Mouse (Mus musculus) hindbrain, postnatal 0 days (tissue): ENCODE measurements around the gene Kcnq4. TPM values are rescaled to one million over a fixed set of nuclear protein-coding genes. Genes with fewer than 3 reads are reported as not detected.

Experiments
- ATAC-seq: fragments of 200-750 bp; cut with Nextera tagmentation; 2 replicates; pipeline ENCODE4 v1.8.0; 2017; ENCODE audit warnings: mild to moderate bottlenecking, moderate TSS enrichment, moderate library complexity
- DNase-seq: peaks from one replicate; pipeline ENCODE4 v3.0.0-alpha.2; 2015; ENCODE audit warnings: low spot score
- H3K27ac ChIP-seq: fragments of 300-500 bp; sonication (generic); 2 replicates; pipeline ENCODE4 v1.5.1; 2014; ENCODE audit warnings: mild to moderate bottlenecking
- H3K27me3 ChIP-seq: fragments of 300-500 bp; sonication (generic); 2 replicates; pipeline ENCODE4 v1.6.1; 2014; ENCODE audit warnings: low read length, mixed read lengths; ENCODE audit not compliant: insufficient read depth
- H3K36me3 ChIP-seq: fragments of 300-500 bp; sonication (generic); 2 replicates; pipeline ENCODE4 v1.6.1; 2014; ENCODE audit warnings: low read length, mixed read lengths; ENCODE audit not compliant: insufficient read depth
- H3K4me1 ChIP-seq: fragments of 300-500 bp; sonication (generic); 2 replicates; pipeline ENCODE4 v1.6.1; 2014; ENCODE audit warnings: antibody characterized with exemption, low read length, mixed read lengths; ENCODE audit not compliant: insufficient read depth
- H3K4me2 ChIP-seq: fragments of 300-500 bp; sonication (generic); 2 replicates; pipeline ENCODE4 v1.6.1; 2014; ENCODE audit warnings: low read depth, mild to moderate bottlenecking, low read length, moderate library complexity, mixed read lengths
- H3K4me3 ChIP-seq: fragments of 300-500 bp; sonication (generic); 2 replicates; pipeline ENCODE4 v1.5.1; 2014; ENCODE audit warnings: low read length
- H3K9ac ChIP-seq: fragments of 300-500 bp; sonication (generic); replicated peaks from 2 replicates; pipeline ENCODE4 v1.6.1; 2014; ENCODE audit warnings: mild to moderate bottlenecking, low read length, moderate library complexity, mixed read lengths
- H3K9me3 ChIP-seq: fragments of 300-500 bp; sonication (generic); 2 replicates; pipeline ENCODE4 v1.6.1; 2016; ENCODE audit warnings: low read length, mixed read lengths
- CTCF ChIP-seq: IDR thresholded peaks from 2 replicates; pipeline ENCODE4 v1.5.1; 2016; ENCODE audit warnings: antibody characterized with exemption, control low read depth, low read depth
- WGBS: fragments of 180-500 bp; shearing (Covaris S2); extraction: QIAGEN DNeasy Blood & Tissue Kit; methylation state at CpG from one replicate; pipeline ENCODE4 v1.1.7; 2014; 5-methylcytosine and 5-hydroxymethylcytosine counted together
- microRNA counts: library from miRNA; unstranded; fragments of <30 nt; microRNA quantifications from one replicate; lab custom pipeline; 2015
- microRNA-seq, 2 experiments: library from miRNA; unstranded; fragments of <30 nt; microRNA quantifications; one replicate each; pipeline ENCODE4; 2016
- polyA plus RNA-seq: library from polyadenylated mRNA; unstranded; fragments of >200 nt; fragmentation: Nextera tagmentation; extraction: Ambion mirVana; gene quantifications from 2 replicates; pipeline ENCODE4 v1.2.1, GENCODE M21; 2015
- total RNA-seq: library from RNA; depleted of rRNA; stranded (reverse); fragments of >200 nt; gene quantifications from 2 replicates; pipeline ENCODE4 v1.2.3, GENCODE M21; 2014; rRNA removed

The Kcnq4 gene
- total and polyA plus RNA-seq, 2 experiments from 2014 or later = 4.9 to 12.4 TPM

GRCm38 (mm10) chr4:120650208-120650592, 98.2 kb downstream of the Kcnq4 start:
- 23% methylated on average over 7 of the region's 7 CpGs for WGBS
- no peak overlapping the region for H3K27ac ChIP-seq
- no peaks in the 10 kb centered on the region for H3K9me3 ChIP-seq
- no peaks in the 10 kb centered on the region for H3K36me3 ChIP-seq
- H3K4me3 ChIP-seq = peak overlapping the region; percentile 51
- peak overlapping the region; percentile 90 for H3K4me2 ChIP-seq
- ATAC-seq (peak; percentile 35; the same call in 1 of the 2 replicates), DNase-seq (peak; percentile 5)
- H3K9ac ChIP-seq = peak overlapping the region; percentile 64
- no peak for TF ChIP-seq CTCF
- peaks cover 10% of the 10 kb centered on the region for H3K4me1 ChIP-seq
- no peaks in the 10 kb centered on the region for H3K27me3 ChIP-seq

DNA sequence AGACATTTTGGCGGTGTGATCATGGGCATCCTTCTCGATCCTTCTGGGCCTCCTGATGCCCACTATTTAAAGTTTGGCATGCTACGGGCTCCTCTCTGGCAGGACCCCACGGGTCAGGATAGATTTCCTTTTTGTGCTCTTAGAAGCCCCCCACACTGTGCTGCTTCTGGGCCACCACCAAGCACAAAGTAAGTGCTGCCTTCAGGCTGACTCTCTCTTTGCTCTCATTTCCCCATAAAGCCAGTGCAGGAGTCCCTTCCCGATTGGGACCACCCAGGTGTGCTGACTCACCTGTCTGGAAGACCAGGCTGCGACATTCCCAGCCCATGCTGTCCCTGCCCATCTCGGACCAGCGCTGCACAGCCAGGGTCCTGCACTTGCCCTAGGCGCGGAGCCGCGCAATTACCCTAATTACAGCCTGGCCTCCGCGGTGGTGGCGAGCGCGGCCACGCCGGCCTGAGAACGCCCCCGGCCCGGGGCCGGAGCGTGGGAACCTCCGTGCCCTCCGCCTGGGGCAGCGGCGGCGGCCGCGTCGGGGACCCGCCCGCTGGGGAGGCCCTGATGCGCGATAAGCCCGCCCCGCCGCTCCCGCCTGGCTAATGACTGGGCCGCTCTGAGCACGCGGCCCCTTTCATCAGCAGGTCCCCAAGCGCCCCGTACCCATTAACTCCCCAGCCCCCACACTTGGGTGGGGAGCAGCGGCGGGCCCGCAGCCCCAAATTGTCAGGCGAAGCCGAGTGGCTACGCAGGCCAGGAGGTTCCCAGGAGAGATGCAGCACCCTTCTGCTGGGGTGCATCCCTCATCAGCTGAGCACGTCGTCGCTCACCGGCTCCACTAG, 98.8 kb downstream of the Kcnq4 start:
- no peaks in the 10 kb centered on the region for H3K36me3 ChIP-seq
- 5% methylated on average over 55 of the region's 55 CpGs for WGBS

More for the DNA sequence above, 98.8 kb downstream of the Kcnq4 start:
- Histone ChIP-seq H3K27ac (no peak overlapping the region), H3K27me3 (no peaks in the 10 kb centered on the region), H3K4me1 (peaks cover 10% of the 10 kb centered on the region), H3K9ac (peak overlapping the region; percentile 64), H3K4me3 (peak overlapping the region; percentile 51), H3K4me2 (peak overlapping the region; percentile 90), H3K9me3 (no peaks in the 10 kb centered on the region)
- no peak for TF ChIP-seq CTCF
- ATAC-seq (peak; percentile 85), DNase-seq (peak; percentile 62)

MicroRNAs encoded within 50 kb of the gene (microRNA counts, 519-probe panel; counts per million panel counts)
- 3,340 counts per million, percentile 56 among the panel's probes with 10 or more counts for microRNA mmu-miR-30e (lab: Ali Mortazavi, UCI)

Small RNA genes lying within 50 kb of the gene (microRNA-seq; reads per million reads assigned to microRNA genes)
- gene Mir30c-1 (60.5 to 73.3 reads per million in 2 experiments), gene Mir30e (0 reads per million in 2 experiments), gene Mir30f (0 reads per million in 2 experiments)

Other genes starting within 250 kb of the Kcnq4 start
- gene Slfnl1, start 216.4 kb downstream of the Kcnq4 start, total RNA-seq = 0.73 TPM in 1 of 2 replicates, not detected in the other
- gene Slfnl1, start 216.4 kb downstream of the Kcnq4 start, polyA plus RNA-seq = not detected in 2 replicates
- gene Ctps, start 178.3 kb downstream of the Kcnq4 start, total RNA-seq = 42.2 and 52.0 TPM in 2 replicates
- 61.4 and 65.0 TPM in 2 replicates for gene Ctps, start 178.3 kb downstream of the Kcnq4 start, polyA plus RNA-seq
- gene Gm8439, start 159.9 kb downstream of the Kcnq4 start, total RNA-seq = not detected in 2 replicates
- gene Gm8439, start 159.9 kb downstream of the Kcnq4 start, polyA plus RNA-seq = not detected in 2 replicates
- 11.1 and 11.7 TPM in 2 replicates for gene Cited4, start 82.0 kb downstream of the Kcnq4 start, total RNA-seq
- gene Cited4, start 82.0 kb downstream of the Kcnq4 start, polyA plus RNA-seq = 5.3 and 5.4 TPM in 2 replicates
- 144 and 175 TPM in 2 replicates for gene Nfyc, start 83.0 kb upstream of the Kcnq4 start, total RNA-seq
- 66.9 and 69.4 TPM in 2 replicates for gene Nfyc, start 83.0 kb upstream of the Kcnq4 start, polyA plus RNA-seq
- 93.7 and 109 TPM in 2 replicates for gene Rims3, start 106.2 kb upstream of the Kcnq4 start, total RNA-seq
- 22.0 and 22.8 TPM in 2 replicates for gene Rims3, start 106.2 kb upstream of the Kcnq4 start, polyA plus RNA-seq
- gene Exo5, start 176.4 kb upstream of the Kcnq4 start, total RNA-seq = 7.4 and 8.6 TPM in 2 replicates
- gene Exo5, start 176.4 kb upstream of the Kcnq4 start, polyA plus RNA-seq = 13.4 and 13.6 TPM in 2 replicates
- 1.8 and 2.8 TPM in 2 replicates for gene Zfp69, start 203.1 kb upstream of the Kcnq4 start, total RNA-seq
- 4.5 and 4.8 TPM in 2 replicates for gene Zfp69, start 203.1 kb upstream of the Kcnq4 start, polyA plus RNA-seq